Mouse (Mus musculus): ENCODE measurements around the gene Nup43.
"Not testable (repeated sequence)": the region's sequence is repeated elsewhere in the genome, so short reads cannot be mapped to it uniquely, and the experiment has no call there.

Nup43 gene

GRCm38 (mm10) chr10:7667342-7667802 lies at the start of gene Nup43:
Gene Nup43 (plus strand): TSS chr10:7667503.
- DNase-seq, result peak; percentile 83

GRCm38 (mm10) chr10:7617556-7617955 lies 49.7 kb upstream of the Nup43 start:
- DNase-seq, result not testable (repeated sequence)

DNA sequence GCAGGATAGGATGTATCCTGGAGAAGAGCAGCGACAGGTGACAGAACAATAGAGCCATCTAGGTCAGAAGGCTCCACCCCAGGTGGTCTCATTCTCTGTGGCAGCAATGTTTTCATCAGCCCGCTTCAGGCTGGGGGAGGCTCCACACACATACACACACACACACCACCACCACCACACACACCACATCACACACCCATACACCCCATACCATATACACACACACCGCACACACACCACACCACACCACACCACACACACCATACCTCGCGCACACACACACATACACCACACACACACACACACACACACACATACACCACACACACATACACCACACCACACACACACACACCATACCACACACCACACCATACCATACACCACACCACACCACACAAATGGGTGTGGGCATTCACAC lies 47.5 kb upstream of the Nup43 start:
- no peak for DNase-seq

DNA sequence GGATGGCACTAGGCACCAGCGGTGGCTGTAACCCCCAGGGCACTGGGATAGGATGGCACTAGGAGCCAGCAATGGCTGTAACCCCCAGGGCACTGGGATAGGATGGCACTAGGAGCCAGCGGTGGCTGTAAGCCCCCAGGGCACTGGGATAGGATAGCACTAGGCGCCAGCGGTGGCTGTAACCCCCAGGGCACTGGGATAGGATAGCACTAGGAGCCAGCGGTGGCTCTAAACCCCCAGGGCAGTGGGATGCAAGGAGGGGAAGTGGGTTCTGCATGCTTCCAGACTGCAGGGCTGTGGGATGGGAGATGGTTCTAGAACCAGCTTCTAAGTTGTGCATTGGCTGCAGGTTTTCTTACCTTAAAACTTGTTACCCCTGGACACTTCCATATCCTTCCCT lies 46.6 kb upstream of the Nup43 start:
- DNase-seq, result no peak

DNA sequence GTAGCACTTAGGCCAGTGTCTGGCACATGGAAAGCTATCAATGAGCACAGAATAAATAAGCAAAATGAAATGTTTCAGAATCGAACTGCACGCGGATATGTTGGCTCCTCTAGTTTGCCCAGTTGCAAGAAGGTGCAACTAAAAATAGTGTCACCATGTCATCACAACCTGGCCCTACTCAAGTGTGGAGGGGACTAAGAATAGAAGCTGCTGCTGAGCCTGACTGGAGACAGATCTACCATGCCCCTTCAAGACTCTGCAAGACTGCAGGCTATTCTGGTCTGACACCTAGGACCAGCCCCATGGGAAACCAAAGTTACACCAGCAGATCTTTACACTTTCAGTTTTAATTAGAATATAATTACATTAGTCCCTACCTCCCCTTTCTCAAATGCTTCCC lies 44.9 kb upstream of the Nup43 start:
- DNase-seq, result no peak

- no peak for DNase-seq
Observed at GRCm38 (mm10) chr10:7623861-7624518, 43.3 kb upstream of the Nup43 start.

DNA sequence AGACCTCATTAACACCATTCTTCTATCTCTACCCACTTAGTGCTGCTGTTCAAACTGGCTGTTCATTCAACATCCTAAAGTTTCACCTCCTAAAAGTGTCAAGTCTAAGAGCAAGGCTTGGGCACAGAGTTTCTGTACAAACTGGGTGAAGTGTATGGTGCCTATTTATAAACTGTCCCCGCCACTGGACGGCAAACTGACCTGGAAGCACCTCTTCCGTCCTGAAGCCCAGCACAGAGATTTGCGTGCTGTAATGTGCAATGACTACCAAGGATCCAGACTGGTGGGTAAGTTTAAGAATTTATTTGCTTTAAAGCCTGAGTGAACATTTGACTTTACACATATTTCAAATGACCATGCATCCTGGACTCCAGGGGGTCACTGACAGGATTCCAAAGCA lies 38.2 kb upstream of the Nup43 start:
- DNase-seq, result no peak

DNA sequence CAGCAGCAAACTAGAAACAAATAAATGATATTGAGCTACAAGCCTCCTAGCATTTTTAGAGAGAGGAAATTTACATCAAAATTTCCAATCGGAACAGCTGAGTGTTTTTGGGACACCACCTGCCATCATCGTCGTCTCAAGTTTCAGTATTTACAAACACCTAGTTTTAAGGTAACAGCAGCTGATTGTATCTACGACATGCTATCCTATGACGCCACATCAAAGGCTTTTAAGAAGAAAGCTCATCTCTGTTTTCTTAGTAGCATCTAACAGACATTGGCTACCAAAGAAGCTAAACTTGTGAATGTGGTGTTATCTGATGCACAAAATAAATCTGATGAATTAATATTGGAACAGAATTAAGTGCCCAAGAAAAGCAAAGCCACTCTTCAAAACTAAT lies 37.0 kb upstream of the Nup43 start:
- no peak for DNase-seq

DNA sequence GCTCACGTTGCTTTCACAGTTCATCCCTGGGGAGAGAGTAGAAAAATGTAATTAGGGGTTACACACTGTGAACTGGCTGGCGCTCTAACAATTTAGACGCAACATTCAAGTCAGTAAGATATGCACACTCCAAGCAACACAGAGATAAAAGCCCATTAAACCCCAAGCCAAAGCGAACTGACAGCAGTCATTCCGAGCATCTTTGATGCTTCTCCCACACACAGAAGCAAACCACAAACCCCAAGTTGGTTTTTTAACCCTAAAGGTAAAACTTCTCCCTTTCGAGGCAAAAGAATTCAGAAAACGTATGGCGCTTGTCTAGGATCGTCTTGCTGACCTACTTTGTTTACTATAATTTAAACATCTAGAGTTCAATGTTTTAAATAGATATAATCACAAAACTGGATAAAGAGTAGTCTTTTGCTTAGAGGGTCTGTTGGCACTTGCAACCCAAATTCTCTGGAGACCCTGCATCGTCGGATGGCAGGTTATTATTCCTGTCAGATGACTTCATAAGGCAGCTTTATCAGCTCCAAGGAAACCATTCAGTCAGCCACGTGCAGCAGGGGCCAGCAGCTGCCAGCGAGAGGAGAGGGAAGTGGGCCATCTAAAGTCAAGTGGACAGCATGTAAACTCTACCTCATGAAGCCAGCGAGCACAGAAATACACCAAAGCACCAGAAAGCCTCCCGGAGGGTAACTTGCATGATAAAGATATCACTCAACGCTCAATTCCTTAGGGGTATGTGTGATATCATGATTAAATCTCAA lies 36.2 kb upstream of the Nup43 start:
- no peak for DNase-seq

GRCm38 (mm10) chr10:7640366-7640765 lies 26.9 kb upstream of the Nup43 start:
- DNase-seq, result no peak

DNA sequence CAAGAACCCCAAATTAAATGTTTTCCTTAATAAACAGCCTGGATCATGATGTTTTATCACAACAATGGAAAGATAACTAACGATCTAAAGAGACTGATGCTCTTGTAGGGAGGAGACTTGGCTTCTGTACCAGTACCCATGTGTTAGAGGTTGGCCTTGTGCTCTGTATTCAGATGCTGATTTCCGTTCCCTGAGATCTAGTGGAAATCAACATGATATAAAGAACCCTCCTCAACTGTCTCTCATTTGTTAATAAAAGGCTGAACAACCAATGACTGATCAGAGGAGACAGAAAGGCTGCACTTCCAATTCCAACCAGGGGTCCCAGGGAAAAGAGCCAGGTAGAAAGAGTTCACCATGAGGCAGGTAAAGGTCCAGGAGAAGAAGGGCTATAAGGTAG lies 21.4 kb upstream of the Nup43 start:
- DNase-seq, result no peak

DNA sequence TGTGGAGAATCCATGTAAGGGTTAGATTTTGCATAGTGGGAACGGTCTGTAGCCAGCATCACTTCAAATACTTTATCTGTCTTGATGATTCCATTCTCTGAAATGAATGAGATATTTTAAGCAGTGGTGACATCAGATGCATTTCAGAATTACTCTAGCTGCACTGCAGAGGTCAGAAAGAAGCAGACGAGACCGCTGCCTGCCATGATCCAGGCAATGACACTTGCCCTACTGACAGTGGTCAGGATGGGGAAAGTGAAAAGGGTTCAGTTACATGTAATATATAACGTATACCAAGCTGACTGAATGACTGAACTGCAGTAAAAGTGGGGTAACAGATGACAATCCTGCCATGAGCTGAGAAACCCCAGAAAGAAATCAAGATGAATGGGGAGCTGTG lies 18.2 kb upstream of the Nup43 start:
- DNase-seq, result no peak

DNA sequence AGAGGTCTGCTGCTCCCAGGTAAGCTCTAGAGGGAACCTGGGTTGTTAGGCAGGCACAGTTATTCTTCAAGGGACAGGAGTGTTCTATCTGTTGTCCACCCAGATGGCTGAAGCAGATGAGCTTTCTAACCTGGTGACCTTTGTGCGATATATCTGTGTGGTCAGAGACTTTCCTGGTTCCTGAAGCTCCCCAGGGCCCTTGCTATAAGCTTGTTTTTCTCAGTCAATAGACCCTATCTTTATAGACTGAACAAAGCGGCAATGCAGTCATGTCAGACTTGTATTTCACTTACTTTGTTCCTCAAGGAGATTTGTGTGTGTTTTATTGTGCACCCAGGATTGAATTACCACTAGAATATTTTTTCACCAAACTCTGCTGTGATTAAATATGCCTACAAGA lies 16.2 kb upstream of the Nup43 start:
- DNase-seq, result no peak

DNA sequence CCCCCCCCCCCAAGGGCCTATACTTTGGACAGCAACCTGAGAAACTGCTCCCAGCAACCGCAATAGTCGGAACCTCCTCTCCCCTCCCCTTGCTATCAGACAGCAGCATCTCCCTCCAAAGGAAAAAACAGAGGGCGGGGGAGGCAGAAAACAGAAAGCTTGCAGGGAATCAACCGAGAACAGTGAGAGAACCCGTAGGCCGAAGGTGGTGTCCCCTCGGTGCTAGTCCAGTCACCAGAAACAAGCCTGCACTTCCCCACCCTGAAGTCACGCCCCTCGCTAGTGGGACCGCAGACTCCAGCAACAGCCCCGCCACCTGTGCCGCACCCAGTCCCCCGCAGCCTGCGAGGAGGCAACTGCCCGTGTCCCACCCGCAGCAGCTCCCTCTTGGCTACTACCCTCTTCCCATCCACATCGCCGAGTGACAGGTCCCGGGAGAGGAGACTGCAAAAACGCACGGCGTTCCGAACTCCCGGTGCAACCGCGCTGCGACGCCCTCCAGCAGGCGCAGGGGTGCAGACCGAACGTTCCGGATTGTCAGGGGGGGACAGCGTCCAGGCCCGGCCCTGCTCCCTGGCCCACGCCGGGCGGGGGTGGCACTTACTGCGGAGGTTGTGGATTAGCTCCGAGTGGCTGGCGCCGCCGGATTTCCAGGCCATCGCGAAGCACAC lies 4.7 kb upstream of the Nup43 start:
- DNase-seq, result no peak

GRCm38 (mm10) chr10:7663159-7664026 lies 3.9 kb upstream of the Nup43 start:
- peak; percentile 92 for DNase-seq

GRCm38 (mm10) chr10:7664027-7664526 lies 3.2 kb upstream of the Nup43 start:
- DNase-seq, result no peak

DNA sequence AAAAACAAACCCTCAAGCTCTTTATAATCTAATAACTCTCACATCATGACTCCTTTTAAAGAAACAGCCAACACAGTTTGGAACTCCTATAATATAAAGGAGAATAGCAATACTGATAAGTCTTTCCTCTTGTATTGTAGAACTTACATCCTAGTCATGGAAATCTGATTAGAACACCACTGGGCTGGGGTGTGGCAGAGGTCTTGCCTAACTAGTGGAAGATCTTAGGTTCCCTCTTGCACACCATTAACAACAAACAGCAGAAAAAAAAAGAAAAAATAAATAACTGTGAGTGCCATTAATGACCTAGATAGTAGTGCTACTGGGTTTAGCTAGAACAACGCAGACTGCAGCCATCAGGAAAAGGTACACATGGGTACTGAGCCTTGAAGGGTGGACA lies 2.4 kb upstream of the Nup43 start:
- DNase-seq, result no peak

- no peak for DNase-seq
Observed at GRCm38 (mm10) chr10:7673673-7674072, 6.4 kb downstream of the Nup43 start.

- peak; percentile 78 for DNase-seq
Observed at GRCm38 (mm10) chr10:7680731-7681301, 13.5 kb downstream of the Nup43 start, which contains the start of the genes Pcmt1 and Lats1. Gene Pcmt1 (minus strand): TSS chr10:7681136. Gene Lats1 (plus strand): TSS chr10:7681214.

GRCm38 (mm10) chr10:7681343-7682025 lies 14.2 kb downstream of the Nup43 start:
- peak; percentile 57 for DNase-seq

- DNase-seq, result no peak
Observed at GRCm38 (mm10) chr10:7682249-7682648, 14.9 kb downstream of the Nup43 start.

DNA sequence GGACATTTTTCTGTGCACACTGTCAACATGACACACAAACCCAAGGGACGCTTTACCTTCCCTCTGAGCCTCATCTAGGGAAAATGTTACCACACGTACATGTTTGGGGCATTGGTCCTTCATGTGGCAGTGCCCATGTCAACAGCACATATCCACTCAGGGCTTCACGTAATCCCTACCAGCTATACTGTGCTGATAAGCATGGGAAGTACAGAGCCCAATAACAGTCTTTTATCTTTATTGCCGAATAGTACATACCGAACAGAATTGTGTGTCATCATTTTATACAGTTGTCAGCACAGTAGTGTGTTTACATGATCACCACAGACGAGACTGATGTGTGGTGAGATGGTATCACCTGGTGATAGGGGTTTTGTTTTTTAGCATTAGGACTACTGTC lies 19.6 kb downstream of the Nup43 start:
- DNase-seq, result no peak
